Mouse (Mus musculus): ENCODE data around the gene Pex3.

- TF ChIP-seq EP300 (IDR thresholded peaks at IDR 0.05; ENCODE audit: low read depth) (no peak), CTCF (IDR thresholded peaks at IDR 0.05; ENCODE audit: low read depth) (no peak)
These were observed 12.1 kb upstream of the Pex3 start for GRCm38 (mm10) chr10:13565080-13565448.
